ENCODE assay signal across 19 mouse cellular contexts in the genomic region with DNA sequence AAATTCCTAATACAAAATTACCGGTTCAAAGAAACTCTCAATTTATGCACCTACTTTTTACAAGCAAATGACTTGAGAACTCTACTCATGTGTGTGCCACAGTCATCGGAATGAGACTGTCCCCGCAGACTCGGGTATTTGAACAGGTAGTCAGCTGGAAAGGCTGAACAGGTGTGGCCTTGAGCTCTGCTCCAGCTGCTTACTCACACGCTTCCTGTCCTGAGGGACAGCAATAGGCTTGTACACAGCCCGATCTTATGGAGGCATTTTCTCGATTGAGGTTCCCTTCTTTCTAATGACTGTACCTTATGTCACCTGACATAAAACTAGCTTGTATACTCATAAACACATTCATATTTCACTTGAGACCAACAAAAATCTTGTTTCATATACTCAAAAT.
"Had no signal": no experiment of that assay in that cellular context is flagged by ENCODE, and none has a peak within 500 bp of the region (broad histone marks: within the 10 kb centered on the region; RNA-seq: fewer than 3 reads in every experiment).

No protein-coding gene starts in this region.

- H3K27ac ChIP-seq: layer of hippocampus, adult 2 months; liver, embryonic 14.5 days; midbrain, embryonic 12.5 days; neural tube, embryonic 13.5 days had no signal

- H3K9ac ChIP-seq: liver, embryonic 14.5 days; midbrain, embryonic 12.5 days; neural tube, embryonic 13.5 days had no signal

- H3K36me3 ChIP-seq: midbrain, embryonic 12.5 days had no signal

- H3K4me3 ChIP-seq: layer of hippocampus, adult 2 months; midbrain, embryonic 12.5 days; myocyte; neural tube, embryonic 13.5 days had no signal

- ATAC-seq: inflammation-experienced regulatory T-cells, adult 6 months; midbrain, embryonic 16.5 days had no signal

- H3K27me3 ChIP-seq: midbrain, embryonic 12.5 days; neural tube, embryonic 13.5 days had no signal

- H3K4me2 ChIP-seq: midbrain, embryonic 12.5 days; neural tube, embryonic 13.5 days had no signal

- H3K9me3 ChIP-seq: neural tube, embryonic 13.5 days had no signal

- DNase-seq: kidney, adult 18-20 months; kidney, adult 9 months; kidney, postnatal 25 days; layer of hippocampus, adult 9-11 months; lung, adult 2 months; lung, postnatal 14 days; lung, postnatal 4 days; retina, postnatal 1 day; right cerebral cortex, postnatal 25 days; spleen, adult 18-20 months; thymus, adult 2 months; thymus, postnatal 25 days had no signal
